ENCODE assay signal across 8 mouse cellular contexts in genomic region chr5:139702905-139703304, GRCm38 (mm10). TPM values are rescaled to one million over a fixed set of nuclear protein-coding genes. Genes with fewer than 3 reads are reported as not detected.
A peak's percentile ranks its signal among the peaks of the same experiment; 100 is the strongest.
DNase-seq lines count a peak whose midpoint lies in the region; ATAC-seq and TF ChIP-seq lines count a peak whose summit lies in the region.

No protein-coding gene starts in this region.

- no peak overlapping the region for H3K4me2 ChIP-seq in liver, embryonic 15.5 days

- intact Hi-C loops in gastrocnemius, adult 2 months (cut with DNase I) = no loop called here

- H3K27me3 ChIP-seq in liver, embryonic 15.5 days = no peaks in the 10 kb centered on the region

- WGBS in liver, embryonic 15.5 days (ENCODE audit: insufficient replicate concordance) = 34% methylated on average over 2 of the region's 2 CpGs

- no peak overlapping the region for H3K4me3 ChIP-seq in gastrocnemius, adult 2 months
- H3K4me3 ChIP-seq in liver, embryonic 15.5 days (replicated peaks) = no peak overlapping the region

- H3K4me1 ChIP-seq in liver, embryonic 15.5 days (replicated peaks) = peaks cover 12% of the 10 kb centered on the region

- peaks cover 25% of the 10 kb centered on the region for H3K36me3 ChIP-seq in liver, embryonic 15.5 days (replicated peaks)

- H3K27ac ChIP-seq in gastrocnemius, adult 2 months = no peak overlapping the region
- no peak overlapping the region for H3K27ac ChIP-seq in liver, embryonic 15.5 days (replicated peaks)

- no peak overlapping the region for H3K9ac ChIP-seq in liver, embryonic 15.5 days

- no peak for DNase-seq in gastrocnemius, adult 2 months
- no peak for DNase-seq in gastrocnemius, postnatal 4 days (ENCODE audit: low spot score in 2 of 2)
- DNase-seq in A20 (ENCODE audit: low read depth, low spot score) = peak; percentile 60
- peak; percentile 55 for DNase-seq in embryo, embryonic 10 days (ENCODE audit: low spot score)
- DNase-seq in urinary bladder, adult 18-20 months (ENCODE audit: low spot score in 2 of 2) = no peak
- DNase-seq in frontal cortex, postnatal 25 days (ENCODE audit: low spot score in 2 of 2) = no peak
- DNase-seq in frontal cortex, adult 2 months (ENCODE audit: extremely low spot score in 1 of 2, low spot score in 1 of 2) = no peak

- peak; percentile 46 for TF ChIP-seq CTCF in gastrocnemius, adult 2 months (IDR thresholded peaks at IDR 0.05)

- peak; percentile 53; the same call in 1 of the 2 replicates for ATAC-seq in liver, embryonic 15.5 days (ENCODE audit: insufficient read depth)

- H3K9me3 ChIP-seq in liver, embryonic 15.5 days (replicated peaks) = no peaks in the 10 kb centered on the region

RNA-seq across cellular contexts. Expression of gene Micall2, which starts 33.2 kb away (rescaled TPM):
- under 1 TPM; 0.61 to 0.95 TPM for total RNA-seq in gastrocnemius, adult 2 months (2021)
- 1 to 10 TPM; 5.5 to 6.1 TPM for total RNA-seq in gastrocnemius, postnatal 4 days (2021)
- 12.1 and 12.3 TPM in 2 replicates for polyA plus RNA-seq in liver, embryonic 15.5 days (2015; fragmentation: Nextera tagmentation; extraction: Ambion mirVana)
- 1.9 and 2.5 TPM in 2 replicates for polyA plus RNA-seq in frontal cortex, adult 2 months (2012; rRNA removed)

Comparison
In these comparisons a context has a peak if more than half of its experiments do, and no peak if none do; other contexts are left out.
1. DNase-seq: peak in A20 (single experiment) and embryo, embryonic 10 days (single experiment); none in gastrocnemius, adult 2 months (single experiment), gastrocnemius, postnatal 4 days (0 of 2), urinary bladder, adult 18-20 months (0 of 2), frontal cortex, postnatal 25 days (0 of 2) and frontal cortex, adult 2 months (0 of 2).